Mouse (Mus musculus) liver, embryonic 14.5 days (tissue): ENCODE measurements around the gene Pip5k1c.

Experiments
- CTCF ChIP-seq: IDR thresholded peaks from 2 replicates; pipeline ENCODE4 v1.5.1; 2016; ENCODE audit warnings: antibody characterized with exemption, low read depth, control low read depth
- EP300 ChIP-seq: IDR thresholded peaks from 2 replicates; pipeline ENCODE4 v1.6.1; 2016; ENCODE audit warnings: antibody characterized with exemption, low read depth

DNA sequence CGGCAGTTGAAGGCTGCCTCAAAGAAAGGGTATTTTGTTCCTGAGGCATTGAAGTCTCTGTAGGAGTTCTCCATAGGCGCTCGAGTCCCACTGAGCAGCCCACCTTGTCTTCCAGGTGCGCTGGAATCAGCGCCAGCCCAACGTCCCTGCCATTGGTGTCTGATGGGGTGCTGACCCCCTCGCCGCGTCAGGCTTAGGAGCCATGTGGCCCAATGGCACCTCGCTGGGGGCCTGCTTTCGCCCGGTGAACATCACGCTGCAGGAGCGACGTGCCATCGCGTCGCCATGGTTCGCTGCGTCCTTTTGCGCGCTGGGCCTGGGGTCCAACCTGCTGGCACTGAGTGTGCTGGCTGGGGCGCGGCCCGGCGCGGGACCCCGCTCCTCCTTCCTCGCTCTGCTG lies 39.5 kb downstream of the Pip5k1c start:
- TF ChIP-seq CTCF (no peak), EP300 (no peak)
